Mouse (Mus musculus) kidney, adult 18-20 months (tissue): ENCODE results near the gene Pitx3.
"Not testable (repeated sequence)": the region's sequence is repeated elsewhere in the genome, so short reads cannot be mapped to it uniquely, and the experiment has no call there.

Source experiments
- DNase-seq: peaks from one replicate; pipeline ENCODE4 v3.0.0; 2021

Pitx3 gene

GRCm38 (mm10) chr19:46131694-46132525 is 16.2 kb downstream of the Pitx3 start, which contains the start of gene Elovl3:
TSS of gene Elovl3 (plus strand) at chr19:46131897.
- DNase-seq, result peak; percentile 31

GRCm38 (mm10) chr19:46131283-46131682 is 16.8 kb downstream of the Pitx3 start:
- no peak for DNase-seq

GRCm38 (mm10) chr19:46129737-46130136 is 18.4 kb downstream of the Pitx3 start:
- not testable (repeated sequence) for DNase-seq

- no peak for DNase-seq
These were observed 21.8 kb downstream of the Pitx3 start for GRCm38 (mm10) chr19:46126301-46126700.

- no peak for DNase-seq
These were observed 23.5 kb downstream of the Pitx3 start for GRCm38 (mm10) chr19:46124651-46125050.

GRCm38 (mm10) chr19:46123876-46124275 is 24.2 kb downstream of the Pitx3 start:
- no peak for DNase-seq

- no peak for DNase-seq
These were observed 27.3 kb downstream of the Pitx3 start for GRCm38 (mm10) chr19:46120872-46121271.

GRCm38 (mm10) chr19:46119458-46119857 is 28.7 kb downstream of the Pitx3 start:
- no peak for DNase-seq

GRCm38 (mm10) chr19:46114617-46115016 is 33.5 kb downstream of the Pitx3 start:
- no peak for DNase-seq

- no peak for DNase-seq
These were observed 37.3 kb downstream of the Pitx3 start for GRCm38 (mm10) chr19:46110781-46111180.

- no peak for DNase-seq
These were observed 37.9 kb downstream of the Pitx3 start for GRCm38 (mm10) chr19:46110214-46110613.

GRCm38 (mm10) chr19:46104187-46104557 is 44.0 kb downstream of the Pitx3 start:
- DNase-seq, result no peak

- no peak for DNase-seq
These were observed 44.5 kb downstream of the Pitx3 start for GRCm38 (mm10) chr19:46103437-46104186.

GRCm38 (mm10) chr19:46099561-46099960 is 48.6 kb downstream of the Pitx3 start:
- no peak for DNase-seq

- DNase-seq, result no peak
These were observed 51.7 kb downstream of the Pitx3 start for GRCm38 (mm10) chr19:46096396-46096795.

GRCm38 (mm10) chr19:46095291-46095690 is 52.8 kb downstream of the Pitx3 start:
- no peak for DNase-seq

- DNase-seq, result no peak
These were observed 54.0 kb downstream of the Pitx3 start for GRCm38 (mm10) chr19:46094144-46094543.

GRCm38 (mm10) chr19:46091641-46092040 is 56.5 kb downstream of the Pitx3 start:
- DNase-seq, result no peak

- DNase-seq, result no peak
These were observed 60.3 kb downstream of the Pitx3 start for GRCm38 (mm10) chr19:46087871-46088270.

- DNase-seq, result peak; percentile 53
These were observed 61.8 kb downstream of the Pitx3 start for GRCm38 (mm10) chr19:46086337-46086736.
